ENCODE assay signal across 25 mouse cellular contexts in genomic region chr4:106972061-106972460, GRCm38 (mm10).
DNase-seq lines count a peak whose midpoint lies in the region; ATAC-seq lines count a peak whose summit lies in the region.
"Had no signal": no experiment of that assay in that cellular context is flagged by ENCODE, and none has a peak within 500 bp of the region (broad histone marks: within the 10 kb centered on the region; RNA-seq: fewer than 3 reads in every experiment).

No protein-coding gene starts in this region.

- WGBS in hindbrain, embryonic 13.5 days = 89% methylated on average over 4 of the region's 4 CpGs
- WGBS in hindbrain, embryonic 10.5 days = 87% methylated on average over 4 of the region's 4 CpGs
- 92% methylated on average over 4 of the region's 4 CpGs for WGBS in midbrain, embryonic 12.5 days
- WGBS in midbrain, embryonic 14.5 days = 95% methylated on average over 4 of the region's 4 CpGs
- 78% methylated on average over 4 of the region's 4 CpGs for WGBS in limb, embryonic 13.5 days

- no peak overlapping the region for H3K4me3 ChIP-seq in hindbrain, embryonic 13.5 days
- H3K4me3 ChIP-seq in hindbrain, embryonic 10.5 days = no peak overlapping the region
- no peak overlapping the region for H3K4me3 ChIP-seq in midbrain, embryonic 12.5 days
- H3K4me3 ChIP-seq in midbrain, embryonic 14.5 days (replicated peaks; ENCODE audit: low read depth, low read length) = no peak overlapping the region
- H3K4me3 ChIP-seq in limb, embryonic 13.5 days = no peak overlapping the region
- H3K4me3 ChIP-seq: embryonic facial prominence, embryonic 13.5 days; erythroblast, embryonic 14.5 days; forebrain, embryonic 13.5 days; hindbrain, embryonic 15.5 days; liver, embryonic 13.5 days; megakaryocyte, embryonic 14.5 days; myocyte had no signal

- no peaks in the 10 kb centered on the region for H3K36me3 ChIP-seq in hindbrain, embryonic 13.5 days
- peaks cover 47% of the 10 kb centered on the region for H3K36me3 ChIP-seq in hindbrain, embryonic 10.5 days
- no peaks in the 10 kb centered on the region for H3K36me3 ChIP-seq in midbrain, embryonic 12.5 days
- H3K36me3 ChIP-seq in midbrain, embryonic 14.5 days (ENCODE audit: control insufficient read depth, insufficient read depth, low read length) = no peaks in the 10 kb centered on the region
- H3K36me3 ChIP-seq in limb, embryonic 13.5 days = peaks cover 1% of the 10 kb centered on the region; the same call in 1 of the 2 replicates
- H3K36me3 ChIP-seq: hindbrain, embryonic 15.5 days had no signal

- no peak overlapping the region for H3K4me2 ChIP-seq in hindbrain, embryonic 13.5 days
- H3K4me2 ChIP-seq in midbrain, embryonic 12.5 days (replicated peaks) = no peak overlapping the region
- no peak overlapping the region for H3K4me2 ChIP-seq in midbrain, embryonic 14.5 days (ENCODE audit: low read length)
- H3K4me2 ChIP-seq in limb, embryonic 13.5 days (replicated peaks) = no peak overlapping the region
- H3K4me2 ChIP-seq: embryonic facial prominence, embryonic 13.5 days; forebrain, embryonic 13.5 days; hindbrain, embryonic 15.5 days; liver, embryonic 13.5 days had no signal

- no peaks in the 10 kb centered on the region for H3K27me3 ChIP-seq in hindbrain, embryonic 13.5 days
- H3K27me3 ChIP-seq in hindbrain, embryonic 10.5 days (ENCODE audit: insufficient read depth, poor library complexity, severe bottlenecking) = no peaks in the 10 kb centered on the region
- no peaks in the 10 kb centered on the region for H3K27me3 ChIP-seq in midbrain, embryonic 12.5 days
- no peaks in the 10 kb centered on the region for H3K27me3 ChIP-seq in midbrain, embryonic 14.5 days (ENCODE audit: control insufficient read depth, insufficient read depth, low read length)
- H3K27me3 ChIP-seq in limb, embryonic 13.5 days = no peaks in the 10 kb centered on the region
- H3K27me3 ChIP-seq: embryonic facial prominence, embryonic 13.5 days; forebrain, embryonic 13.5 days; hindbrain, embryonic 15.5 days; liver, embryonic 13.5 days; megakaryocyte, embryonic 14.5 days had no signal

- H3K9me3 ChIP-seq in hindbrain, embryonic 13.5 days = no peaks in the 10 kb centered on the region
- no peaks in the 10 kb centered on the region for H3K9me3 ChIP-seq in hindbrain, embryonic 10.5 days
- no peaks in the 10 kb centered on the region for H3K9me3 ChIP-seq in midbrain, embryonic 12.5 days
- no peaks in the 10 kb centered on the region for H3K9me3 ChIP-seq in midbrain, embryonic 14.5 days (ENCODE audit: control insufficient read depth, low read length)
- H3K9me3 ChIP-seq in limb, embryonic 13.5 days = no peaks in the 10 kb centered on the region
- H3K9me3 ChIP-seq: embryonic facial prominence, embryonic 13.5 days; forebrain, embryonic 13.5 days; hindbrain, embryonic 15.5 days; liver, embryonic 13.5 days; megakaryocyte, embryonic 14.5 days had no signal

- peaks cover 89% of the 10 kb centered on the region for H3K4me1 ChIP-seq in hindbrain, embryonic 13.5 days (replicated peaks)
- peaks cover 98% of the 10 kb centered on the region for H3K4me1 ChIP-seq in hindbrain, embryonic 10.5 days (replicated peaks)
- H3K4me1 ChIP-seq in midbrain, embryonic 12.5 days = peaks cover 82% of the 10 kb centered on the region
- peaks cover 55% of the 10 kb centered on the region for H3K4me1 ChIP-seq in midbrain, embryonic 14.5 days (ENCODE audit: control insufficient read depth, insufficient read depth, low read length)
- H3K4me1 ChIP-seq in limb, embryonic 13.5 days = peaks cover 96% of the 10 kb centered on the region

- 0 out of 2 replicates have a peak, but pooled peaks have one; percentile 5 for ATAC-seq in cerebellum, adult (ENCODE audit: insufficient number of reproducible peaks, low FRiP score, low TSS enrichment)
- ATAC-seq in hindbrain, embryonic 13.5 days (ENCODE audit: low FRiP score) = no peak
- ATAC-seq in midbrain, embryonic 12.5 days (ENCODE audit: low FRiP score, low read depth) = no peak
- ATAC-seq in midbrain, embryonic 14.5 days (ENCODE audit: low FRiP score, low TSS enrichment) = no peak
- no peak for ATAC-seq in limb, embryonic 13.5 days (ENCODE audit: low FRiP score, low read depth)
- ATAC-seq in granulocyte monocyte progenitor cell, adult 5-6 weeks (replicated peaks; ENCODE audit: poor library complexity, severe bottlenecking) = no peak
- ATAC-seq: CD4-positive, CD25-positive, alpha-beta regulatory T cell, adult 4 months; forebrain, embryonic 13.5 days; lung, postnatal 0 days had no signal

- peak overlapping the region; percentile 62 for H3K27ac ChIP-seq in hindbrain, embryonic 13.5 days
- H3K27ac ChIP-seq in hindbrain, embryonic 10.5 days = no peak overlapping the region
- H3K27ac ChIP-seq in midbrain, embryonic 12.5 days (replicated peaks) = no peak overlapping the region
- no peak overlapping the region for H3K27ac ChIP-seq in midbrain, embryonic 14.5 days (replicated peaks; ENCODE audit: low read depth, low read length)
- H3K27ac ChIP-seq in limb, embryonic 13.5 days = peak overlapping the region; percentile 22; the same call in 1 of the 2 replicates
- H3K27ac ChIP-seq: liver, embryonic 13.5 days had no signal

- H3K9ac ChIP-seq in hindbrain, embryonic 13.5 days = no peak overlapping the region
- H3K9ac ChIP-seq in midbrain, embryonic 12.5 days (replicated peaks) = peak overlapping the region; percentile 8; the same call in 1 of the 2 replicates
- no peak overlapping the region for H3K9ac ChIP-seq in midbrain, embryonic 14.5 days (replicated peaks; ENCODE audit: low read length)
- H3K9ac ChIP-seq in limb, embryonic 13.5 days = 0 out of 2 replicates have a peak overlapping the region, but pooled peaks have one; percentile 26
- H3K9ac ChIP-seq: forebrain, embryonic 13.5 days; hindbrain, embryonic 15.5 days; liver, embryonic 13.5 days had no signal

- DNase-seq in cerebellum, adult 9-10 months = no peak
- no peak for DNase-seq in hindbrain, embryonic 10.5 days (ENCODE audit: low spot score)
- DNase-seq in midbrain, embryonic 14.5 days = no peak
- DNase-seq: adrenal gland, postnatal 10 days; embryo, embryonic 11 days; gastrocnemius, postnatal 10 days; heart, postnatal 14 days; kidney, adult 18-20 months; layer of hippocampus, postnatal 36 days; liver, embryonic 13.5 days; lung, adult 18-20 months; lung, postnatal 4 days had no signal

Comparison
In these comparisons a context has a peak if more than half of its experiments do, and no peak if none do; other contexts are left out.
1. H3K27ac ChIP-seq: peak in hindbrain, embryonic 13.5 days (single experiment) and limb, embryonic 13.5 days (single experiment); none in hindbrain, embryonic 10.5 days (single experiment), midbrain, embryonic 12.5 days (single experiment) and midbrain, embryonic 14.5 days (single experiment).
2. H3K9ac ChIP-seq: peak in midbrain, embryonic 12.5 days (single experiment) and limb, embryonic 13.5 days (single experiment); none in hindbrain, embryonic 13.5 days (single experiment) and midbrain, embryonic 14.5 days (single experiment).